In genomic region chr2:144692777-144693176, GRCm38 (mm10) we compare ENCODE assay signal across 16 mouse cellular contexts.
"Had no signal": no experiment of that assay in that cellular context is flagged by ENCODE, and none has a peak within 500 bp of the region (broad histone marks: within the 10 kb centered on the region; RNA-seq: fewer than 3 reads in every experiment).

No protein-coding gene starts in this region.

- H3K9ac ChIP-seq: liver, embryonic 13.5 days; midbrain, embryonic 12.5 days had no signal

- H3K9me3 ChIP-seq: liver, embryonic 13.5 days; midbrain, embryonic 12.5 days had no signal

- H3K36me3 ChIP-seq: liver, embryonic 13.5 days; midbrain, embryonic 12.5 days had no signal

- H3K27me3 ChIP-seq: liver, embryonic 13.5 days; megakaryocyte, embryonic 14.5 days; midbrain, embryonic 12.5 days had no signal

- H3K27ac ChIP-seq: liver, embryonic 13.5 days; midbrain, embryonic 12.5 days had no signal

- DNase-seq: kidney, adult 18-20 months; kidney, postnatal 10 days; left cerebral cortex, postnatal 4 days; liver, embryonic 13.5 days; retina, postnatal 1 day; right cerebral cortex, postnatal 25 days; spleen, adult 18-20 months; thymus, adult 18-20 months; thymus, postnatal 36 days had no signal

- ATAC-seq: inflammation-experienced regulatory T-cells, adult 6 months; intestine, embryonic 16.5 days; lung, postnatal 0 days; midbrain, embryonic 16.5 days had no signal

- H3K4me2 ChIP-seq: liver, embryonic 13.5 days; midbrain, embryonic 12.5 days had no signal

- H3K4me1 ChIP-seq: liver, embryonic 13.5 days; megakaryocyte, embryonic 14.5 days; midbrain, embryonic 12.5 days had no signal

- H3K4me3 ChIP-seq: liver, embryonic 13.5 days; megakaryocyte, embryonic 14.5 days; midbrain, embryonic 12.5 days; myocyte had no signal
